Mouse (Mus musculus) brain, adult 10 weeks (tissue): ENCODE data around the gene Spink4. TPM values are rescaled to one million over a fixed set of nuclear protein-coding genes. Genes with fewer than 3 reads are reported as not detected.

ENCODE experiments used
- polyA plus RNA-seq: library from polyadenylated mRNA; stranded (reverse); fragments of 350-450 nt; fragmentation: Illumina TruSeq; extraction: RNeasy Lipid Tissue Mini Kit (QIAGEN cat#74804); gene quantifications from one replicate; pipeline ENCODE4 v1.2.3, GENCODE M21; 2015; ENCODE audit warnings: low read depth, low replicate concordance

Spink4 gene
- polyA plus RNA-seq, result not detected

GRCm38 (mm10) chr4:40919785-40920184, at the start of gene Spink4:
Gene Spink4, plus strand, starts transcription at chr4:40920052.

GRCm38 (mm10) chr4:40948160-40948708, 28.4 kb downstream of the Spink4 start, which contains the start of the genes Bag1 and Chmp5:
Gene Bag1, minus strand, starts transcription at chr4:40948294.
Gene Chmp5, plus strand, starts transcription at chr4:40948407.

GRCm38 (mm10) chr4:40970842-40971701, 51.2 kb downstream of the Spink4 start, which contains the start of gene Nfx1:
Gene Nfx1, plus strand, starts transcription at chr4:40970906.

Other genes starting within 250 kb of the Spink4 start
- 37.8 TPM for gene Aptx, start 216.9 kb upstream of the Spink4 start, polyA plus RNA-seq
- 345 TPM for gene Dnaja1, start 197.9 kb upstream of the Spink4 start, polyA plus RNA-seq
- 74.6 TPM for gene Smu1, start 162.1 kb upstream of the Spink4 start, polyA plus RNA-seq
- 3.7 TPM for gene B4galt1, start 66.0 kb upstream of the Spink4 start, polyA plus RNA-seq
- 212 TPM for gene Bag1, start 28.2 kb downstream of the Spink4 start, polyA plus RNA-seq
- 145 TPM for gene Chmp5, start 28.4 kb downstream of the Spink4 start, polyA plus RNA-seq
- 67.7 TPM for gene Nfx1, start 50.9 kb downstream of the Spink4 start, polyA plus RNA-seq
- not detected for gene Aqp7, start 128.1 kb downstream of the Spink4 start, polyA plus RNA-seq
- not detected for gene Aqp3, start 178.1 kb downstream of the Spink4 start, polyA plus RNA-seq
- gene Nol6, start 204.4 kb downstream of the Spink4 start, polyA plus RNA-seq, result 53.6 TPM
- 92.2 TPM for gene Ube2r2, start 215.7 kb downstream of the Spink4 start, polyA plus RNA-seq